Mouse (Mus musculus): Measurements from ENCODE around the gene 1110032F04Rik.

The 1110032F04Rik gene

GRCm38 (mm10) chr3:68907509-68907908, 38.1 kb downstream of the 1110032F04Rik start:
- DNase-seq (ENCODE audit: low read depth, low spot score), result no peak

All from mesoderm, embryonic 11.5 days (tissue).